Mouse (Mus musculus) testis, adult 2 months (tissue): Measurements from ENCODE around the gene Chad.

Source experiments
- CTCF ChIP-seq: fragments of 200-500 bp; IDR thresholded peaks from 2 replicates; pipeline ENCODE4 v1.5.1; 2012; ENCODE audit warnings: low read depth, mild to moderate bottlenecking, inconsistent platforms, low read length, moderate library complexity; ENCODE audit not compliant: control insufficient read depth, insufficient read depth, insufficient replicate concordance
- POLR2A ChIP-seq: fragments of 200-500 bp; IDR thresholded peaks from 2 replicates; pipeline ENCODE4 v1.6.1; 2012; ENCODE audit warnings: low read depth, mild to moderate bottlenecking, inconsistent platforms, low read length, moderate library complexity; ENCODE audit not compliant: control insufficient read depth

GRCm38 (mm10) chr11:94544422-94544821, 20.4 kb upstream of the Chad start:
- TF ChIP-seq POLR2A (no peak), CTCF (no peak)
